Mouse (Mus musculus): ENCODE results near the gene Def8.

The Def8 gene

DNA sequence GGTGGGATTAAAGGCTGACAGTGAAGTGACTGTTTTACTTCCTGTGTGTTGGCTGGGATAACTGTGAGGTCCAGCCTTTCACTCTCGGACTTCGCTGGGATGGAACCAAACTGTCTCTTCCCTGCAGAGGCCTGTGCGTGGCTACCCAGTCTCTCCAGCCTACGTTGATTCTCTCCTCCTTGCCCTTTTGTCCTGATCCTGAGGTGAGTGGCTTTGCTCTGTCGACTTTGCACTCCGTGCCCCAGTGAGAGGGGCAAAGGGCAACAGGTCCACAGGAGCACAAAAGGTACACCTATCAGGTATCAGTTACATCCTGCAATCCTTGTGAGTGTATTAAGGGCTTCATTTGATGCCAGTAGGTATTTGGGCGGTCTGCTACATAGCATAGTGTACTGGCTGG, at the start of gene Def8:
TSS of gene Def8 (plus strand) at position 87 of the 400 bp plus-strand sequence.
- no peak for DNase-seq (ENCODE audit: low spot score in 2 of 2)

DNA sequence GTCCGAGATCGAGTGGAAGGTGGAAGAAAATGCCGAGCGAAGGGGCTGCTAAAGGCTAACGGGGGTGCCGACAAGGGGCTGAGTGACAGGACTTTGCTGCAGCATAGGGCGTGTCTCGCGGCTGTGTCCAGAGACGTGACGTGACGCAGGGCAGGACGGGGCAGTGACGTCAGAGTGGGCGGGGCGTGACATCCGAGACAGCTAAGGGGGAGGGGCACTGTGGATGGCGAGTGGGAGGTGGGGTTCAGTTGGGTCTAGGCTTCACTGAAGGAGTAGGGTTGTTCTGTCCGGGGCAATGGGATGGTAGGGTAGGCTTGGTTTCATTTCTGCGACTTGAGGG, 49.1 kb upstream of the Def8 start:
- peak; percentile 89 to 92 for DNase-seq (ENCODE audit: low spot score in 2 of 2)

DNA sequence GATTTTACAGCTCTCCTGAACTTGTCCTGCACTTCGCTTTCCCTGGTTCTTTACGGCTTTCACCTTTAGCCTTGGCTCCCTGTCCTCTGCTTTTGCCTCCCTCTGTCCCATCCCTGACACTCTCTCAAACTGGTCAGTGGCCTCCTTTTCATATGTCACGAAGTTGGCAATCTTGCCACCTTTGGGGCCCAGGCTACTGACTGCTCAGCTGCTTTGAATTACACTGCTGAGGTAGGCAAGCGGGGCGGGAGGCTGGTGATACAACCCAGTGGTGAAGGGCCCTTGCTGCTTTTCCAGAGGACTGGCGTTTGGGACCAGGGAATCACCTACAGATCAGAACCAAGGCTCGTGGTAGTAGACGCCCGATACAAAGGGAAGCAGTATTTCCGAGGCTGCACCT, 47.6 kb upstream of the Def8 start:
- DNase-seq (ENCODE audit: low spot score in 2 of 2): no peak

DNA sequence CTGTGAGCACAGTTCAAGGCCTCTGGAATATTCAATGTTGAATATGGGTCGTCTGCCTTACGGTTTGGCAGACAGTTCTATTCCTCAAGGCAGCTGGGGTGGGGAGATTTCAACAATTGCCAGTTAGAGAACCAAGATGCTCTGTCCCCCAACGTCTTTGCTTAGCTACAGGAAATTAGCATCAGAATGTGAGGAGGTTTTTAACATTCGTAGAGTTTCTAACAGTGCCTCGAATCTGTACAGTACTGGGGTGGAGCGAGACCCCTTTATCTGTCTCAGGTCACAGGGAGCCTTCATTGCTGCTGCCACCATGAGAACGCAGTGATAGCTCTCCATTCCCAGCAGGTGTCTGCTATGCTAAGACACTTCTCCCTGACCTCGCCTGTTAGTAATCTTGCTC, 47.2 kb upstream of the Def8 start:
- DNase-seq (ENCODE audit: low spot score in 2 of 2): no peak

DNA sequence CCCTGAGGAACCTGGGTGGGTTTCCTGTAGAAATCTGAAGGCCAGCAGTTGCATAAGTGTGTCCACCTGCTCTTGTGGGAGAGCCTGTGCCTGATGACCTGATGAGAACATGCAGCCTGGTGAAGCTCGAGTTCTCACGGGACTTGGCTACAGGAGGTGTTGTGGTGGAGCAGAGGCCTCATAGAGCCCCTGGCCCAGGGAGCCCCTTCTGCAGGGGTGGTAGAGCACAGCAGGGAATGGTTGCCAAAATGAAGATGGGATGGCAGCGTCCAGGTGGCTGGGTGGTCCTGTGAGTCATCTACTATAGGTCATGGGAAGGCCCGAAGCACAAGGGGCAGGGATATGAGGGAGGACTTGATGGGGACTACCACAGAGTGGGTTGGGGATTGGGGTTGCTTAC, 41.6 kb upstream of the Def8 start:
- no peak for DNase-seq (ENCODE audit: low spot score in 2 of 2)

DNA sequence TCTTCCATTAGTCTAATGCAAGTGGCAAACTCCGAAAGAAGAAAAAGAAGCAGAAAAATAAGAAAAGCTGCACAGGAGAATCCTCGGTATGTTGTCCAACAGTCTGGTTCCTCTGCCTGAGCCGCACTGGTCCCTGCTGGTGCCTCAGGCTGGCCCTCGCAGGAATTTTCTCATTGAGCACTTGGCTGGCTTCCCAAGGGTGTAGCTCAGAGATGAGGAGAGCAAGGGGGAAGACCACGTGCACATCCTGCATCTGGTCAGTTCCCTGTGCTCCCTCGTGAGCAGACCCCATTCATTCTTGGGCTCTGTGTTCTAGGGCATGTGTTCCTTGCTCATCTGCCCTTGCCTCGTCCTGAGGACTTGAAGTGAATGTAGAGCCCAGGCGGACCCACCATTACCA, 40.8 kb upstream of the Def8 start:
- DNase-seq (ENCODE audit: low spot score in 2 of 2): no peak

DNA sequence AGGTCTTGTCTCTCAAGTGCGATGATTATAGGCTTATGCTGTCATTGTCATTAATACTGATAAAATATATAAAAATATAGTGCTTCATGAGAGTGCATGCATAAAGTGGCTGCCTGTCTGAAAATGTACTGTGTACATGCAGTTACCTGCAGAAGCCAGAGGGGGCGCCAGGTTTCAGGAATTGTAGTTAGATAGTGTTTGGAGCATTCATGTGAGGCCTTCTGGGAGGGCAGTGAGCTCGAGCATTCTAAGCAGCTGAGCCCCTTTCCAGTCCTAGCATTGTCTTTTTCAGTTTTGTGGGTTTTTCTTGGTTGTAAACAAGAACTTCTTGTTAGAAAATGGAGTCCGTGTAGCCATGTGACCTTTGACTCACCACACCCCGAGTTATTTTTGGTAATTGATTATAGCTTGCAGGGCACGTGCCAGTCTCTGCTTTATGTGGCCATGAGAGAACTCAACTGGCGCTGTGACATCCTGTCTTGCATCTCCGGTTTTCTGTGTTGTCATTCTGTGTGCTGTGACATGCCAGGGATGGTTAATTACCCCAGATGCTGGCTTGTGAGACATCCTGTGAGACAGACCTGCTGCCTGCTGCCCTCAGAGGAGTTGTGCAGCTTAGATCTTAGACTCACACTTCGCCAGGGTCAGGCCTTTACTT, 38.3 kb upstream of the Def8 start:
- DNase-seq (ENCODE audit: low spot score in 2 of 2): no peak

DNA sequence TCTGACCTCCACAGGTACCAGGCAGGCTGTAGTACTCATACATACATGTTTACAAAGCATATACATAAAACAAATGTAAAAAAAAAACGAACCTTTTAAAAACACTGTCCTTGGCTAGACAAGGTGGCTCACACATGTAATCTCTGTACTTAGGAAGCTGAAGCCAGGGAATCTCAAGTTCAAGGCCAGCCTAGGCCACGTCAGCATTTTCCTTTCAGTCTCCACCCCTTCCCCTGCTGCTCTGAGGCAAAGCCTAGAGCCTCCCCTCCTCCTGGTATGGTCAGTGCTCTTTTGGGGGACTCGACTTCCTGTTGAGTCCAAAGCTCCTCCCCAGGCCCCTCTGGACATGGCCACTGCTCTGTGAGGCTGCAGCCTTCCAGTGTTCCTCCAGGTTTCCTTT, 36.3 kb upstream of the Def8 start:
- no peak for DNase-seq (ENCODE audit: low spot score in 2 of 2)

DNA sequence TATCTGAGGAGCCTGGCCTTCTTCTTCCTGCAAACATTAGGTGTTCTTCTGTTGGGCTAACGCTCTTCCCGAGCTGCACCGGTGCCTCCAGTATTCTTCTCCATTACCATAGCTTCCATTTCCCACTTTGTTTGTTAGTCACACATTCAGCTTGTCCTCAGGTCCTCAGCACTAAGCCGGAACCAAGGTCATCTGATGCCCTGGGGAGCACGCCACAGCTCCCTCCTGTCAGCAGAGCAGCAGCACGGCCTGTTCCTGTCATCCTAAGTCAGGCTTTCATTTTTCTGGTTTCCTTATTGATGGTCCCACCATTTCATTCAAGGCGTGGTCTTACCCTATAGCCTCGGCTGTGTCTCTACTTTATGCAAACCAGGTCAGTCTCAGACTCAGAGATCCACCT, 35.5 kb upstream of the Def8 start:
- DNase-seq (ENCODE audit: low spot score in 2 of 2): no peak

DNA sequence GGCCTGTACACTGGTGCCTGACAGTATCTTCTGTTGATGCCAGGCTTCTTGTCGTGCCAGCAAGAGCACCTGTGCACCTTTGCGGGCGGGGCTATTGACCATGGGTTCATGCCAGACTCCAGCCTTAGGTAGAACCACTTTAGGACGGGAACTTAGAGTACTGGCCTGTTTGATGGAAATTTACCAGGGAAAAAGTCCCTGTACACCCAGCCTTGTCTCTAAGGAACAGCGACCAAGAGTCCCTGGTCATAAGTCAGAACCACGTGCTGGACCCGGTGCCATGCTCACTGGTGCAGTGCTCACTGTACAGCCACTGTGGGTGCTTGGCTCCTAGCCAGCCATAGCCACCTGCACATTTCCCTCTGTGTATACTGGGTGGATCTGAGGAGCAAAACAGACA, 34.3 kb upstream of the Def8 start:
- no peak for DNase-seq (ENCODE audit: low spot score in 2 of 2)

DNA sequence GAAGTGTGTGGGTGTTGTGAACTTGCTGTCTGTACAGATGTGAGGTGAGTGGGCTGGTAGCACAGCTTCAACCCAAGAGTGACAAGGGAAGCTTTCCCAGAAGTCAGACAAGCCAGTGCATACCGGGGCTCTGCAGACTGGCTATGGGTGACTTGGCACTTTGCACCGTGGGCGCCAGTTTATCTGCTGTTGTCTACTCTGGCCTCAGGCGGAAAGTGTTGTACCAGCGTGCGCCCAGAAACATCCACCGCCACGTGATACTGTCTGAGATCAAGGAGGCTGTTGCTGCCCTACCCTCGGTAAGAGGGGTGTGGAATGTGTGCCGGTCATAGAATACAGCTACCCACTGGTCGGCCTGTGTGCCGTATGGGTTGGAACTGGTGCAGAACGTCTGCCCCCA, 25.0 kb upstream of the Def8 start:
- DNase-seq (ENCODE audit: low spot score in 2 of 2): peak in 1 of 2 experiments; percentile 15

DNA sequence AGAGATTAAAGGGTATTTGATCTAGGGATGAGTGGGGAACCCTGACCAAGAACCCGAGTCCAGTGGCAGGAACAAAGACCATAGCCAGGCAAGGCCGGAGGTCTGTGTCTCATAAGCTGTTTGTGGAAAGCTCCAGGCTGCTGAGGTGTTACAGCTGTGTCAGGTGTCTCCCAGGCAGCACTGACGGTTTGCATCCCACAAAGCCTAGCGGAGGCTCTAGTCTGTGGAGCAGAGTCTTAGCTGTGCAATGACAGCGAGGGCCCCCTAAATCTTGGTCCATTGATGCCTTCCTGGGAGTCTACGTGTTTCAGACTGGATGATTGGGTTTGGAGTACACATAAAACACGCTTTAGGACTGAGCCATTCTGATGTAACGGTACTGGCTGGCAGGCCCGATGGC, 21.4 kb upstream of the Def8 start:
- no peak for DNase-seq (ENCODE audit: low spot score in 2 of 2)

DNA sequence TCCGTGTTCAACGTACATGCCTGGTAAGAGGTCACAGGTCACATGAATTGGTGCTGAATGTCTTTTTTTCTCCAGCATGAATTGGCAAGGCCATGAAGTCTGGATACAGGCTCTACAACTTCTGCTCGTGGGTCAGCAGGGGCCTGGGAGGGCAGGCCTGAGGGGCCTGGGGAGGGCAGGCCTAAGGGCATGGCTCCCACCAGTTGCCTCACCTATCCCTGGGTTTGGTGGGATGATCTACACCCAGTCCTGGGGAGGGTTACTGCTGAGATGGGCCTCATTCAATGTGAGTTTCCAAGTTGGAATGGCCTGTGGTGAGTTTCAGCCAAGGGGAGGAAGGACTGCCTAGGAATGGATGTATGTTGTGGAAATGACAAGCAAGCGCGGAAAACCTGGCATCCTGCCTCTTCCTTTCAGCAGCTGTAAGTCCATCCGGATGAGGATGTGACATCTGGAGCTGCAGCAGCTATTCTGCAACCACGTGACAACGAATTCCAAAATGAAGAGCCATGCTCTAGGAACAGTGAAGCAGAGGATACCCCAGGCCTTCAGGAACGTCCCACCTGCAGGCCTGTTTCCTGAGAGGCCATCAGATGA, 20.5 kb upstream of the Def8 start:
- DNase-seq (ENCODE audit: low spot score in 2 of 2): no peak

DNA sequence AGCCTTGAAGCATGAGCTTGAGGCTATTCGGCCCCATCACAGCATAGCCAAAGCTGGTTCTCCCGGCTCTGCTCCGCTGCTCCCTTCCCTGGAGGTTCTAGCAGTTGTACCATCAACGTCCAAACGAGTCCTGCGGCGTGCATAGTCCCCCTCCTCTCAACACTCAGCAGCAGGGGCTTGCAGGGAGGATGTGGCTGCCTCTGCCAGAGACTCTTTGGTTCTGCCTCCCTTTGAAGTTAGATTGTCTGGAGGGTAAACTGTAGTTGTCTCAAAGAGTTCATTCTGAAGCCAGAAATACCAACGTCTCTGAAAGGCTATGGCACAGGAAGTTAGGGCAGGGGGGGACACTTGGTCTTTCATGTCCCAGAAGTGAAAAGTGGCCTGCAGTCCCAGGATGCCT, 18.8 kb upstream of the Def8 start:
- DNase-seq (ENCODE audit: low spot score in 2 of 2): no peak

DNA sequence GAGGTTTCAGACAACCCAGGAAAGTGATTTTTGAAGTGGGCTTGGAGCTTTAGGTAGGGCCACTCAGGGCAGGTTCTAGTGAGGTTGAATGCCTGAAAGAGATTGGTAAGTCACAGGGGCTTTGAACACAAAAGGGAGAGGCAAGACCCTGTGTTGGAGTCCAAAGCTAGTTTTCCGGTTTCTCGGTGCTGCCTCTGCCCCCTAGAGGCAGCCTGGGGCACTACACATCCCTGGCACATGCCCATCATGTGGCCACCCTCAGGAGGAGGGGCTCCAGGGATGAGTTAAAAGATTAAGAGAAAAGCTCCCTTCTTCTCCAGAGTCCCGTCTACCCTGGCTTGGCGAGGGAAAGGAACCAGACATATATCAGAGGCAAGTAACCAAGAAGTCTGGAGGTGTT, 16.5 kb upstream of the Def8 start, which contains the start of gene Mc1r:
TSS of gene Mc1r (plus strand) at position 322 of the 400 bp plus-strand sequence.
- peak in 1 of 2 experiments; percentile 30 for DNase-seq (ENCODE audit: low spot score in 2 of 2)

DNA sequence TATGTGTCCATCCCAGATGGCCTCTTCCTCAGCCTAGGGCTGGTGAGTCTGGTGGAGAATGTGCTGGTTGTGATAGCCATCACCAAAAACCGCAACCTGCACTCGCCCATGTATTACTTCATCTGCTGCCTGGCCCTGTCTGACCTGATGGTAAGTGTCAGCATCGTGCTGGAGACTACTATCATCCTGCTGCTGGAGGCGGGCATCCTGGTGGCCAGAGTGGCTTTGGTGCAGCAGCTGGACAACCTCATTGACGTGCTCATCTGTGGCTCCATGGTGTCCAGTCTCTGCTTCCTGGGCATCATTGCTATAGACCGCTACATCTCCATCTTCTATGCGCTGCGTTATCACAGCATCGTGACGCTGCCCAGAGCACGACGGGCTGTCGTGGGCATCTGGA, 15.7 kb upstream of the Def8 start:
- no peak for DNase-seq (ENCODE audit: low spot score in 2 of 2)

DNA sequence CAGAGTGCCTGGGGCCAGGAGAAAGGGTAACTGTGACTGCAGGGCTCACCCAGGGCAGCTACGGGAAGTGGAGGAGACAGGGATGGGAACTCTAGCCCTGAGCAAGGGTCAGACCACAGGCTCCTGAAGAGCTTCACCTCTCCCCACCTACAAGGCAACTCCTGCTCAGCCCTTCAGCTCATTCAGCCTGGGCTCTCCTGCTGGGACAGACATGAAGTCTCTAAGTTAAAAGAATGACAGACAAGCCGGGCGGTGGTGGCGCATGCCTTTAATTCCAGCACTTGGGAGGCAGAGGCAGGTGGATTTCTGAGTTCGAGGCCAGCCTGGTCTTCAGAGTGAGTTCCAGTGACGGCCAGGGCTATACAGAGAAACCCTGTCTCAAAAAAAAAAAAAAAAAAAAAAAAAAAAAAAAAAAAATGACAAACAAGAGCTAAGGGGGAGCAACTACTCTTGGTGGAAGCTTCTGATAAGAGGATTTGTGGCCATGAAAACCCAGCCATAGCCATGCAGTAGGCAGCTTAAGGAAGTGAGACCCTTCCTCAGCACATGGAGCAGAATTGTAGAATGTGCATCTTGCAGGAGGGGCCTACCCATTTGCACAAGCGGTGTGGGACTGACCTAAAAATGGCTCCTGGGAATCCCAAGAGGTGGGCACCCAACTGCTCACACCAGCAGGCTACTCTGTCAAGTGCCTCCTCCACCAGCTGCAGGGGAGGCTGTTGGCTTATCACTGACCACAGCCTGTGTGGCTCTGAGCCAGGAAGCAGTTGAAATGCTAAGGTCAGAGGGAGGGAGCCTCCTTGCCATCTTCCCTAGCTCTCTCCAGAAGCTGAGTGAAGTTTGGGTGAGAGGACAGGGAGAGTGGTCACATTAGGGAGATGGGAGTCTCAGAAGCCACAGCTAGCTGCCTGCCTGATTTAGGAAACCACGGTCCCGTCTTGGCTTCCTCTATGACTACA, 14.5 kb upstream of the Def8 start:
- DNase-seq (ENCODE audit: low spot score in 2 of 2): no peak

DNA sequence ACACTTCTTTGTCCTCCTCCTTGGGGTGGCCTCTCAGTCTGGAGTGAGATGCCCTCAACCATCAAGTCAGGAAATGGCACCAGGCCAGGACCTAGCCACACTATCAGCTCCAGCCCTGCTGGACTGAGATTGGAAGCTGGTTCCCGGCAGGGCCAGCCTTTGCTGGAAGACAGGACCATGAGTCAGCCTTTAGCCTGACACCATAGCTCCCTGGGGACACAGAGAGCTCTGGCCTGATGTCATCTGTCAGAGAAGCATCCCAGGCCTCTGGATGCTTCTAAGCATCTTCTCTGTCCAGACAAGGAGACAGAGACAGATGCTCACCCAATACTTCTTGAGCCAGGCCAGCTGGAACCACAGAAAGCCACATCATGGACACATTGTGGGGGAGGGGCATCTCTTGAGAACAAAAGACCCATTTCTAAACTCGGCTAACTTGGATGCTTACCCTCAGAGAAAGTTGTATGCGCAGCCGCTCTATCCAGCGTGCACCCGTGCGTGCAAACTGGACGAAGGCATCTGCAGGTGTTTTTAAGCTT, 13.2 kb upstream of the Def8 start:
- peak; percentile 61 to 72 for DNase-seq (ENCODE audit: low spot score in 2 of 2)

DNA sequence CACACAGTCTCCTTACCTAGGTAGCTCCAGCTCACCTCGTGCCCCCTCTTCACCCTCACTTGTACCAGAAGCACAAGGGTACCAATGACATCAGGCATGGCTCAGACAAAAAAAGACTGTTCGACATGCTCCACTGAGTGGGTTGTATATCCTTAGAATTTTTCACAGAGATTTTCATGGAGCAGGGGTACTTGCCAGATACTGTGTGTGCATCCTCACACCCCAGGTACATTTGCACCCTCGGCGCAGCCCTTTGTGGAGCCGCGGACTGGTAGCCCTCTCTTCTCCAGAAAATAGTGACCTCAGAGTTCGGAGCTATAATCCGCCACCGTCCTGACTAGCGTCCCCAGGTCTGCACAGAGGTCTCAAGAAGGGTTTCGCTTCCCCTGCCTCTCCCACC, 12.5 kb upstream of the Def8 start:
- no peak for DNase-seq (ENCODE audit: low spot score in 2 of 2)

DNA sequence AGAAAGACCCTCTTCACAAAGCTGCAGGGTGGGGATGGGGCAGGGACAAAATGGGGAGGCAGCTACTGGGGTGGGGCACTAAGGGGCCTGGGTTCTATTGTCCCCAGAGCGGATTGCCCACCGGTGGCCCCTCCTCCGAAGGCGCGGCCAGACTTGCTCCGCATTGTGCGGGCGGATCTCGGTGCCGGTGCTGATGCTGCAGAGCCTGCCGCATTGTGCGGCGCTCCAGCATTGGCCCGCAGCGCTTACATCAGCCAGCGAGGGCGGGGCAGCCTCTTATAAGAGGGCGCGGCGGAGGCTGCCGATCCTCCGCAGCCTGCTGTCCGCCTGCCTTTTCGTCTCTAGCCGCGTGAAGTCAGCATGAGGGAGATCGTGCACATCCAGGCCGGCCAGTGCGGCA, 12.1 kb upstream of the Def8 start, which contains the start of gene Tubb3:
TSS of gene Tubb3 (plus strand) at position 179 of the 400 bp plus-strand sequence.
- DNase-seq (ENCODE audit: low spot score in 2 of 2): peak in 1 of 2 experiments; percentile 37

DNA sequence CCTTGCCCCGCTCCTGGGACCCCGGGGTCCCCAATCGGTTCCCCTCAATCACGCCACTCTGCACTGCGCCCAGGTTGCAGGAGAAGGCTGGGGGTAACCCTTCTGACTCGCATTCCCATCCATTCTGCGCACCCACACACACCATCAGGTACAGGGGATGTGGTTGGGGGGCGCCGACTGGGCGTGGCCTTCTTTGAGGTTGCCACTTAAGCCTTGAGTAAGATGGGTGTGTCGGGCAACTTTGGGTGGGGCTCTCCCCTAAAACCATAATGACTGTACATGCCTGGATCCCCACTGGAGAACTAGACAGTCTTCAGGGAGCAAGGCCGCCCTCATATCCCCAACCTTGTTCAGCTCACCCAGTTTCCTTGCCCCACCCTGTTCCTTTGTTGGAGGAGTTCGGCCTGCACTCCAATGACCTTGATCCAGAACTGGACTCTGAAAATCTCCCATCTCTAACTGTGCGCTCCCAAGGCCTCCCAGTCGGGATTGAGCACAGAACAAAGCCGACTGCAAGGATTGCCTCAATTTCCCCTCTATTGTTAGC, 11.5 kb upstream of the Def8 start:
- DNase-seq (ENCODE audit: low spot score in 2 of 2): no peak

DNA sequence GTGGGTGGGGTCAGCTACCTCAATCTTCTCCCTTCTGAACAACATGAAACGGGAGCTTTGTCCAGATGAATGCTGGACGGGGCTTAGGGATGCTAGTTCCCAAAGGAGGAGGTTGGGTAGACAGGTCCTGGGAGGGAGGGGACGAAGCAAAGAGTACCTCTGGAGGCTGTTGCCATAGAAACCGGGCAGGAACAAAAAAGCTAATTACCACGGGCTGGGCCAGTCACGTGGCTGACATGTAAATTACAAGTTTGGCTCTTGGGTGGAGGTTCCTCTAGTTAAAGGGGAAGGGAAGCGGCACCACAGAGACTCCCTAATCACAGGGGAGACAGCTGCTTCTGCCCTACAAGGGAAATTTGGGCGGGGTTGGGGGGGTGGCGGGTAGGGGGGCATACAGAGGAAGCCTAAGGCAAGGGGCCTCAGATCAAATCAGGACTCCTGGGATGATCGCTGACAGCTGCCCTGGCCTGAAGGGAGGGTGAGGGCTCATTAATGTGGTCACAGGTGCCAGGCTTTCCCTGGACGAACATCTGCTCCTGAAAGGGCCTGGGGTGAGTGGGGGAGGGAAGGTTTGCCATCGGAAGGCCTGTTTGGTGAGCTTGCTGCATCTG, 10.7 kb upstream of the Def8 start:
- no peak for DNase-seq (ENCODE audit: low spot score in 2 of 2)
